Mouse (Mus musculus) cortical plate, adult 2 months (tissue): ENCODE measurements around the gene Clec1a.

Experiments used
- CTCF ChIP-seq: fragments of 200-500 bp; IDR thresholded peaks from 2 replicates; pipeline ENCODE4 v1.5.1; 2011; ENCODE audit warnings: mild to moderate bottlenecking, control low read depth, low read length; ENCODE audit not compliant: insufficient read depth; ENCODE audit errors: extremely low read depth
- POLR2A ChIP-seq: fragments of 200-500 bp; IDR thresholded peaks from 2 replicates; pipeline ENCODE4 v1.6.1; 2011; ENCODE audit warnings: mild to moderate bottlenecking, low read length, control low read depth; ENCODE audit not compliant: insufficient read depth; ENCODE audit errors: extremely low read depth

GRCm38 (mm10) chr6:129393087-129393720 is 58.6 kb downstream of the Clec1a start:
- TF ChIP-seq POLR2A (no peak), CTCF (no peak)
